Mouse (Mus musculus): ENCODE data around the gene Gipc2. TPM values are rescaled to one million over a fixed set of nuclear protein-coding genes. Genes with fewer than 3 reads are reported as not detected.

The Gipc2 gene
- polyA plus RNA-seq (2015; fragmentation: Nextera tagmentation; extraction: Ambion mirVana), result 8.4 and 9.2 TPM in 2 replicates

- Histone ChIP-seq H3K4me1 (replicated peaks) (peaks cover 32% of the 10 kb centered on the region), H3K36me3 (no peaks in the 10 kb centered on the region), H3K9me3 (0 out of 2 replicates have a peak, but pooled peaks cover 7% of the 10 kb centered on the region), H3K9ac (peak within 1 kb of the TSS; percentile 82), H3K4me3 (peak within 1 kb of the TSS; percentile 65), H3K4me2 (peak within 1 kb of the TSS; percentile 93), H3K27me3 (peaks cover 17% of the 10 kb centered on the region), H3K27ac (peak within 1 kb of the TSS; percentile 80)
- 4% methylated on average over 10 of the region's 10 CpGs for WGBS
- ATAC-seq (ENCODE audit: low FRiP score), result no peak
Observed at GRCm38 (mm10) chr3:152166099-152166423, at the start of gene Gipc2. Gene Gipc2, minus strand, starts transcription at chr3:152166230.

GRCm38 (mm10) chr3:152213416-152213815 is 47.4 kb upstream of the Gipc2 start:
- H3K4me1 ChIP-seq (replicated peaks), result peaks cover 38% of the 10 kb centered on the region
- no peak for ATAC-seq (ENCODE audit: low FRiP score)
- H3K9me3 ChIP-seq, result no peaks in the 10 kb centered on the region
- H3K27ac ChIP-seq, result no peak overlapping the region
- peak overlapping the region; percentile 69 for H3K4me3 ChIP-seq
- H3K9ac ChIP-seq, result no peak overlapping the region
- H3K36me3 ChIP-seq, result peaks cover 33% of the 10 kb centered on the region
- H3K4me2 ChIP-seq, result peak overlapping the region; percentile 90
- H3K27me3 ChIP-seq, result no peaks in the 10 kb centered on the region
- 61% methylated on average over 3 of the region's 3 CpGs for WGBS

GRCm38 (mm10) chr3:152211731-152212279 is 45.8 kb upstream of the Gipc2 start:
- WGBS, result 43% methylated on average over 7 of the region's 7 CpGs
- Histone ChIP-seq H3K4me3 (peak overlapping the region; percentile 69), H3K9ac (peak overlapping the region; percentile 96), H3K27ac (0 out of 2 replicates have a peak overlapping the region, but pooled peaks have one; percentile 100), H3K36me3 (peaks cover 23% of the 10 kb centered on the region), H3K4me2 (peak overlapping the region; percentile 90), H3K9me3 (no peaks in the 10 kb centered on the region), H3K4me1 (replicated peaks) (peaks cover 40% of the 10 kb centered on the region), H3K27me3 (no peaks in the 10 kb centered on the region)
- no peak for ATAC-seq (ENCODE audit: low FRiP score)

GRCm38 (mm10) chr3:152210728-152211391 is 44.8 kb upstream of the Gipc2 start:
- Histone ChIP-seq H3K9me3 (no peaks in the 10 kb centered on the region), H3K36me3 (peaks cover 14% of the 10 kb centered on the region), H3K4me1 (replicated peaks) (peaks cover 40% of the 10 kb centered on the region), H3K27ac (peak overlapping the region; percentile 100), H3K4me3 (peak overlapping the region; percentile 69), H3K4me2 (peak overlapping the region; percentile 90), H3K27me3 (no peaks in the 10 kb centered on the region), H3K9ac (peak overlapping the region; percentile 96)
- ATAC-seq (ENCODE audit: low FRiP score), result peak; percentile 76
- WGBS, result under 1% methylated on average over 66 of the region's 68 CpGs

GRCm38 (mm10) chr3:152209967-152210634 is 44.1 kb upstream of the Gipc2 start, which contains the start of the genes Dnajb4 and Fubp1:
Gene Dnajb4, minus strand, starts transcription at chr3:152210302.
Gene Fubp1, plus strand, starts transcription at chr3:152210422.
- peak within 1 kb of the TSS; percentile 96 for H3K9ac ChIP-seq
- peaks cover 35% of the 10 kb centered on the region for H3K4me1 ChIP-seq (replicated peaks)
- H3K27ac ChIP-seq, result peak within 1 kb of the TSS; percentile 100
- H3K27me3 ChIP-seq, result no peaks in the 10 kb centered on the region
- H3K4me3 ChIP-seq, result peak within 1 kb of the TSS; percentile 69
- no peaks in the 10 kb centered on the region for H3K9me3 ChIP-seq
- peaks cover 10% of the 10 kb centered on the region; the same call in 1 of the 2 replicates for H3K36me3 ChIP-seq
- ATAC-seq (ENCODE audit: low FRiP score), result peak; percentile 96
- peak within 1 kb of the TSS; percentile 90 for H3K4me2 ChIP-seq
- WGBS, result under 1% methylated on average over 81 of the region's 85 CpGs

- Histone ChIP-seq H3K36me3 (peaks cover 10% of the 10 kb centered on the region; the same call in 1 of the 2 replicates), H3K4me1 (replicated peaks) (peaks cover 32% of the 10 kb centered on the region), H3K9me3 (no peaks in the 10 kb centered on the region), H3K27ac (peak overlapping the region; percentile 100), H3K4me3 (peak overlapping the region; percentile 69), H3K27me3 (no peaks in the 10 kb centered on the region), H3K4me2 (peak overlapping the region; percentile 90), H3K9ac (peak overlapping the region; percentile 96)
- ATAC-seq (ENCODE audit: low FRiP score), result peak; percentile 55
- WGBS, result 6% methylated on average over 25 of the region's 25 CpGs
Observed at GRCm38 (mm10) chr3:152209177-152209966, 43.3 kb upstream of the Gipc2 start.

GRCm38 (mm10) chr3:152208096-152208885 is 42.3 kb upstream of the Gipc2 start:
- ATAC-seq (ENCODE audit: low FRiP score), result no peak
- H3K9me3 ChIP-seq, result no peaks in the 10 kb centered on the region
- no peak overlapping the region for H3K27ac ChIP-seq
- H3K4me3 ChIP-seq, result no peak overlapping the region
- peaks cover 10% of the 10 kb centered on the region; the same call in 1 of the 2 replicates for H3K36me3 ChIP-seq
- H3K9ac ChIP-seq, result no peak overlapping the region
- WGBS, result 94% methylated on average over 7 of the region's 7 CpGs
- H3K4me1 ChIP-seq (replicated peaks), result peaks cover 29% of the 10 kb centered on the region
- no peaks in the 10 kb centered on the region for H3K27me3 ChIP-seq
- peak overlapping the region; percentile 90 for H3K4me2 ChIP-seq

GRCm38 (mm10) chr3:152207156-152207555 is 41.1 kb upstream of the Gipc2 start:
- Histone ChIP-seq H3K4me2 (no peak overlapping the region), H3K9ac (no peak overlapping the region), H3K4me1 (replicated peaks) (peaks cover 18% of the 10 kb centered on the region), H3K27ac (no peak overlapping the region), H3K9me3 (no peaks in the 10 kb centered on the region), H3K27me3 (no peaks in the 10 kb centered on the region), H3K36me3 (0 out of 2 replicates have a peak, but pooled peaks cover 5% of the 10 kb centered on the region), H3K4me3 (no peak overlapping the region)
- WGBS, result 98% methylated on average over 4 of the region's 4 CpGs
- ATAC-seq (ENCODE audit: low FRiP score), result no peak

GRCm38 (mm10) chr3:152204577-152204976 is 38.5 kb upstream of the Gipc2 start:
- ATAC-seq (ENCODE audit: low FRiP score), result no peak
- Histone ChIP-seq H3K9me3 (no peaks in the 10 kb centered on the region), H3K4me3 (no peak overlapping the region), H3K27me3 (no peaks in the 10 kb centered on the region), H3K27ac (no peak overlapping the region), H3K4me2 (no peak overlapping the region), H3K4me1 (replicated peaks) (peaks cover 10% of the 10 kb centered on the region), H3K36me3 (0 out of 2 replicates have a peak, but pooled peaks cover 5% of the 10 kb centered on the region), H3K9ac (no peak overlapping the region)
- 88% methylated on average over 3 of the region's 3 CpGs for WGBS

GRCm38 (mm10) chr3:152203996-152204395 is 38.0 kb upstream of the Gipc2 start:
- Histone ChIP-seq H3K9me3 (no peaks in the 10 kb centered on the region), H3K9ac (no peak overlapping the region), H3K27me3 (no peaks in the 10 kb centered on the region), H3K36me3 (0 out of 2 replicates have a peak, but pooled peaks cover 5% of the 10 kb centered on the region), H3K4me3 (no peak overlapping the region), H3K27ac (no peak overlapping the region), H3K4me1 (replicated peaks) (peaks cover 7% of the 10 kb centered on the region), H3K4me2 (no peak overlapping the region)
- ATAC-seq (ENCODE audit: low FRiP score), result no peak
- WGBS, result 78% methylated on average over 3 of the region's 3 CpGs

GRCm38 (mm10) chr3:152203411-152203810 is 37.4 kb upstream of the Gipc2 start:
- 0 out of 2 replicates have a peak, but pooled peaks cover 5% of the 10 kb centered on the region for H3K36me3 ChIP-seq
- no peaks in the 10 kb centered on the region for H3K27me3 ChIP-seq
- H3K4me3 ChIP-seq, result no peak overlapping the region
- no peaks in the 10 kb centered on the region for H3K9me3 ChIP-seq
- H3K4me1 ChIP-seq (replicated peaks), result peaks cover 3% of the 10 kb centered on the region
- WGBS, result 92% methylated on average over 6 of the region's 6 CpGs
- ATAC-seq (ENCODE audit: low FRiP score), result no peak
- no peak overlapping the region for H3K4me2 ChIP-seq
- no peak overlapping the region for H3K9ac ChIP-seq
- H3K27ac ChIP-seq, result no peak overlapping the region

Data from hindbrain, embryonic 13.5 days (tissue).